Mouse (Mus musculus): ENCODE data around the gene Bmpr1b. TPM values are rescaled to one million over a fixed set of nuclear protein-coding genes. Genes with fewer than 3 reads are reported as not detected.

Gene Bmpr1b
- polyA plus RNA-seq, 1 experiment from 2014 or later, result 5.5 TPM

DNA sequence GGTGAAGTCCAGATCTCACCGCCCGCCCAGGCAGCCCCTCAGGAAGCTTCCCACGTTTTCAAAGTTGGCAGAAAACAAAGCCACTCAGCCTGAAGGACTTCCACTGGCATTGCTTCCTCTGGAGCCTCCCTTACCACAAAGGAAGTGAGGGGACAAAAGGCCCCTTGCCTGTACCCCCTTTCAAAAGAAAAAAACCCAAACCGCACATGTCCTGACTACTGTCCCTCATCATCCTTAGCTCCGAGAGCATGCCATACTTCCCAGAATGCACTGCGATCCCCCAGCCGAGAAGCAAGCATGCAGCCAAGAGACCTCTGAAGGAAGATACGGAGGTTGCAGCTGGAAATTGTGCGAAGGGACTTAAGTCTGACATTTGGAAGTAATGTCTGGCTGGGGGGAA lies 4.2 kb downstream of the Bmpr1b start:
- Histone ChIP-seq H3K9me3 (no peaks in the 10 kb centered on the region), H3K4me1 (peaks cover 4% of the 10 kb centered on the region; the same call in 1 of the 2 replicates), H3K9ac (no peak overlapping the region), H3K36me3 (no peaks in the 10 kb centered on the region), H3K27me3 (replicated peaks) (no peaks in the 10 kb centered on the region), H3K4me2 (no peak overlapping the region), H3K4me3 (replicated peaks) (no peak overlapping the region), H3K27ac (peak overlapping the region; percentile 55; the same call in 1 of the 2 replicates)
- no peak for ATAC-seq (ENCODE audit: insufficient read depth, low FRiP score, low read depth)
- WGBS, result 42% methylated on average over 9 of the region's 9 CpGs

- ATAC-seq (ENCODE audit: insufficient read depth, low FRiP score, low read depth), result no peak
- H3K36me3 ChIP-seq, result no peaks in the 10 kb centered on the region
- 59% methylated on average over 2 of the region's 2 CpGs for WGBS
- no peak overlapping the region for H3K4me2 ChIP-seq
- H3K4me1 ChIP-seq, result peaks cover 4% of the 10 kb centered on the region; the same call in 1 of the 2 replicates
- no peaks in the 10 kb centered on the region for H3K27me3 ChIP-seq (replicated peaks)
- H3K4me3 ChIP-seq (replicated peaks), result no peak overlapping the region
- 0 out of 2 replicates have a peak overlapping the region, but pooled peaks have one; percentile 35 for H3K27ac ChIP-seq
- no peak overlapping the region for H3K9ac ChIP-seq
- H3K9me3 ChIP-seq, result no peaks in the 10 kb centered on the region
These were observed 5.3 kb downstream of the Bmpr1b start for GRCm38 (mm10) chr3:142163896-142164295.

GRCm38 (mm10) chr3:142161405-142161804 lies 7.8 kb downstream of the Bmpr1b start:
- 74% methylated on average over 3 of the region's 3 CpGs for WGBS
- no peaks in the 10 kb centered on the region for H3K36me3 ChIP-seq
- H3K9me3 ChIP-seq, result no peaks in the 10 kb centered on the region
- H3K9ac ChIP-seq, result no peak overlapping the region
- no peak overlapping the region for H3K27ac ChIP-seq
- H3K27me3 ChIP-seq (replicated peaks), result no peaks in the 10 kb centered on the region
- no peaks in the 10 kb centered on the region for H3K4me1 ChIP-seq
- no peak overlapping the region for H3K4me2 ChIP-seq
- no peak overlapping the region for H3K4me3 ChIP-seq (replicated peaks)
- no peak for ATAC-seq (ENCODE audit: insufficient read depth, low FRiP score, low read depth)

DNA sequence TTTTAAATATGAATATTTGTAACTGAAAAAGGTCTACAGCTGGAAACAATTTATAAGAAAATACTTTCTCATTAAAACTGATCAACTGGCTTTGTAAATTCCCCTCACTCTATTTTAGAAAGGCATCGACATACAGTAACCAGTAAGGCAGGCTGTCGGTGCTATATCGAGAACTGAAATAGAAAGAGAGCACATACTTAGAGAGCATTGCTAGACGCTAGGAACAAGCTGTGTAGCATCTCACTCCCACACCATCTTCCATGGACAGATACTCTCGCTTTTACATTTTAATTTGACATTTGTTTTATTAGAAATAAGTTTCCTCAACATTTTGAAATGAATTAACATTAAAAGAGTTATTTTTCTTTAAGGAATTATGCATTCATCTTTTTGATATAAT lies 17.2 kb downstream of the Bmpr1b start:
- Histone ChIP-seq H3K4me1 (no peaks in the 10 kb centered on the region), H3K9ac (no peak overlapping the region), H3K27ac (no peak overlapping the region), H3K4me2 (no peak overlapping the region), H3K36me3 (no peaks in the 10 kb centered on the region), H3K27me3 (replicated peaks) (no peaks in the 10 kb centered on the region), H3K9me3 (no peaks in the 10 kb centered on the region), H3K4me3 (replicated peaks) (no peak overlapping the region)
- ATAC-seq (ENCODE audit: insufficient read depth, low FRiP score, low read depth), result no peak
- 67% methylated on average over 5 of the region's 5 CpGs for WGBS

DNA sequence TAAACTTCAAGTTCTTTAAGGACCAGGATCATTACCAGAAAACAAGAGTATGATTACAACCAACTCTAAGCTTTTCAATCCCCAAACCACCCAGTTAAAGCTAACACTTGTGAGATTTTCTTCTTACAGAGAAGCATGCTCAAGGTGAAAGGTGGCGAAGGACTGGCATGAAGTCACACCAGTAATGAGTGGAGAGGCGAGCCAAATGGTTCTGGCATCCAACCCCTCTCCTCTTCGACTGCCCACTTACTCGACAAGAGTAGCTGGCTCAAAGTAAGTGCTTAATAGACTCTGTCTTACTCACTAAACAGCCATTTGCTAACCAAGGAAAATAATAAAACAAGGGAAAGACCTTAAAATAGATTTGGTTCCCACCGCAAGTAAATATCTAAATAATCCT lies 30.4 kb downstream of the Bmpr1b start:
- Histone ChIP-seq H3K9me3 (no peaks in the 10 kb centered on the region), H3K9ac (no peak overlapping the region), H3K27me3 (replicated peaks) (no peaks in the 10 kb centered on the region), H3K4me1 (no peaks in the 10 kb centered on the region), H3K36me3 (no peaks in the 10 kb centered on the region), H3K4me2 (no peak overlapping the region), H3K27ac (no peak overlapping the region), H3K4me3 (replicated peaks) (no peak overlapping the region)
- ATAC-seq (ENCODE audit: insufficient read depth, low FRiP score, low read depth), result no peak
- 71% methylated on average over 5 of the region's 5 CpGs for WGBS

DNA sequence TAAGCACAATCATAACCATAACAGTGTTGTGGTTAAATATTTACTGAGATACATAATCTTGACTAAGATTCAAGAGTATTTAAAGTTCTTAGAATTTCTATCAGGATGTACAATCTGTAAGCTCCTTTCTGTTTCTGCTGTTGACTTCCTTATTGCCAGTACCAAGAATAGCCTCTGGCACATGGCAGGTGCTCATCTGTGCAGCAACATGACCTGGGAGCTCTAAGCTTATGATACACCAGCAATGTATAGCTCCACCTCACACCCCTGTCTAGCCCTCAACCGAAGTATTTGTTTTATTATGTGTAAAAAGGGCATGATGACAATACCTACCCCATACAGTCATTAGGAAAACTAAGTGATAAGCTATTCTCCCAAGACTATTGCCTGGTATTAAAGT lies 42.8 kb downstream of the Bmpr1b start:
- Histone ChIP-seq H3K36me3 (no peaks in the 10 kb centered on the region), H3K4me2 (no peak overlapping the region), H3K9ac (no peak overlapping the region), H3K4me1 (peaks cover 7% of the 10 kb centered on the region), H3K9me3 (no peaks in the 10 kb centered on the region), H3K4me3 (replicated peaks) (no peak overlapping the region), H3K27ac (no peak overlapping the region), H3K27me3 (replicated peaks) (no peaks in the 10 kb centered on the region)
- WGBS, result 67% methylated on average over 1 of the region's 1 CpGs
- ATAC-seq (ENCODE audit: insufficient read depth, low FRiP score, low read depth), result no peak

DNA sequence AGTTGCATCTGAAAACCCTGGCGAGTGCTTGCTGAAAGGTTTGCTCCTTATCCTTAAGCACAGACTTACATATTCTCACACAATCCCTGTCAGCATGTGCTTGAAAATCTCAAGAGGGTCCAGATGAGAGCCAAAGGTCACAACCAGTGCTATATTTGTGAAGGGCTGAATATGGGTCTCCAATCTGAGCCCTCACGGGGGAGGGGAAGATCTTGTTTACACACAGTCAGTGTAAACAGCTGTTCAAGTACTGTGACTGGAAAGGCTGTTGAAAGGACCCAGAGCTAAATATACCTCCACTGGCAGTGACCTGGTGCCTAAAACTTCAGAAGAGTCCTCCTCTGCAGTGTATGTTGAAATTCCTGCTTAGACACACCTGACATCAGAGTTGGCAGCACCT lies 43.7 kb downstream of the Bmpr1b start:
- Histone ChIP-seq H3K27me3 (replicated peaks) (no peaks in the 10 kb centered on the region), H3K4me1 (peaks cover 7% of the 10 kb centered on the region), H3K4me2 (no peak overlapping the region), H3K36me3 (no peaks in the 10 kb centered on the region), H3K4me3 (replicated peaks) (no peak overlapping the region), H3K9ac (no peak overlapping the region), H3K9me3 (no peaks in the 10 kb centered on the region), H3K27ac (no peak overlapping the region)
- whole genome bisulfite sequencing, result 35% methylated on average over 2 of the region's 2 CpGs
- ATAC-seq (ENCODE audit: insufficient read depth, low FRiP score, low read depth), result no peak

- H3K4me1 ChIP-seq, result peaks cover 7% of the 10 kb centered on the region
- H3K9ac ChIP-seq, result no peak overlapping the region
- no peaks in the 10 kb centered on the region for H3K9me3 ChIP-seq
- 61% methylated on average over 6 of the region's 6 CpGs for WGBS
- ATAC-seq (ENCODE audit: insufficient read depth, low FRiP score, low read depth), result no peak
- H3K36me3 ChIP-seq, result no peaks in the 10 kb centered on the region
- H3K27ac ChIP-seq, result no peak overlapping the region
- H3K4me2 ChIP-seq, result no peak overlapping the region
- no peaks in the 10 kb centered on the region for H3K27me3 ChIP-seq (replicated peaks)
- no peak overlapping the region for H3K4me3 ChIP-seq (replicated peaks)
These were observed 45.0 kb downstream of the Bmpr1b start for GRCm38 (mm10) chr3:142124255-142124654.

GRCm38 (mm10) chr3:142122376-142122775 lies 46.8 kb downstream of the Bmpr1b start:
- H3K9me3 ChIP-seq, result no peaks in the 10 kb centered on the region
- H3K27me3 ChIP-seq (replicated peaks), result no peaks in the 10 kb centered on the region
- no peak overlapping the region for H3K4me2 ChIP-seq
- WGBS, result 83% methylated on average over 5 of the region's 5 CpGs
- ATAC-seq (ENCODE audit: insufficient read depth, low FRiP score, low read depth), result no peak
- no peak overlapping the region for H3K27ac ChIP-seq
- no peak overlapping the region for H3K9ac ChIP-seq
- peaks cover 7% of the 10 kb centered on the region for H3K4me1 ChIP-seq
- H3K36me3 ChIP-seq, result no peaks in the 10 kb centered on the region
- H3K4me3 ChIP-seq (replicated peaks), result no peak overlapping the region

- Histone ChIP-seq H3K4me3 (replicated peaks) (no peak overlapping the region), H3K27me3 (replicated peaks) (no peaks in the 10 kb centered on the region), H3K36me3 (no peaks in the 10 kb centered on the region), H3K4me2 (no peak overlapping the region), H3K4me1 (peaks cover 7% of the 10 kb centered on the region), H3K9ac (no peak overlapping the region), H3K9me3 (no peaks in the 10 kb centered on the region), H3K27ac (no peak overlapping the region)
- ATAC-seq (ENCODE audit: insufficient read depth, low FRiP score, low read depth), result no peak
- WGBS, result 73% methylated on average over 3 of the region's 3 CpGs
These were observed 48.4 kb downstream of the Bmpr1b start for GRCm38 (mm10) chr3:142120795-142121194.

DNA sequence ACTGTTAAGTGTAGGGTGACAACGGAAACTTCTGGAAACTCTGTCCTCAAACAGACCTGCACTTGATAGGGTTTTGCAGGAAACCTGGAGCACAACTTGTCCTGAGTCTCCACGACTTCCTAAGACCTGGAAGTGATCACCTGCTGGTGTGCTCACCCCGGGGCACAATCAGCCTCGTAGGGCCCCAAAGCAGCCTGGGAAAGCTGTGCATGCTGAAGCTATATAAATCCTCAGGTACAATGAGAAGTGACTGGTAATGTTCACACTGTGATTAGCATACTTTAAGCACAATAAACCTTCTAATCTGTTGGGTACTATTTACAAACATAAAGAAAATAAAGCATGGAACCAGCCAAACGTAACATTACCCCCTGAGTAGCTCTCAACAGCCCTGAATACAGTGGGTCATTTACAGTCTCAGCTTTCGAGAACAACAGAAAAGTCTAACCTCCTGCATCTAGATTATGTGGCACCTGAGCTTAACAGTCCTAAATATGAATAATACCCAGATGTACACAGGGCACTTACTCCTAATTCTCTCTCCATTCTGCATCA lies 54.4 kb downstream of the Bmpr1b start:
- Histone ChIP-seq H3K27me3 (replicated peaks) (no peaks in the 10 kb centered on the region), H3K4me3 (replicated peaks) (no peak overlapping the region), H3K9me3 (no peaks in the 10 kb centered on the region), H3K36me3 (no peaks in the 10 kb centered on the region), H3K9ac (no peak overlapping the region), H3K27ac (no peak overlapping the region), H3K4me2 (no peak overlapping the region), H3K4me1 (no peaks in the 10 kb centered on the region)
- 73% methylated on average over 6 of the region's 6 CpGs for WGBS
- no peak for ATAC-seq (ENCODE audit: insufficient read depth, low FRiP score, low read depth)

GRCm38 (mm10) chr3:142114190-142114589 lies 55.0 kb downstream of the Bmpr1b start:
- no peak overlapping the region for H3K4me2 ChIP-seq
- no peaks in the 10 kb centered on the region for H3K9me3 ChIP-seq
- no peaks in the 10 kb centered on the region for H3K27me3 ChIP-seq (replicated peaks)
- H3K4me1 ChIP-seq, result no peaks in the 10 kb centered on the region
- no peak overlapping the region for H3K27ac ChIP-seq
- ATAC-seq (ENCODE audit: insufficient read depth, low FRiP score, low read depth), result no peak
- H3K4me3 ChIP-seq (replicated peaks), result no peak overlapping the region
- H3K9ac ChIP-seq, result no peak overlapping the region
- no peaks in the 10 kb centered on the region for H3K36me3 ChIP-seq
- WGBS, result 73% methylated on average over 3 of the region's 3 CpGs

- no peaks in the 10 kb centered on the region for H3K27me3 ChIP-seq (replicated peaks)
- WGBS, result 88% methylated on average over 4 of the region's 4 CpGs
- H3K4me3 ChIP-seq (replicated peaks), result no peak overlapping the region
- no peak overlapping the region for H3K9ac ChIP-seq
- H3K4me1 ChIP-seq, result no peaks in the 10 kb centered on the region
- no peak overlapping the region for H3K27ac ChIP-seq
- H3K36me3 ChIP-seq, result no peaks in the 10 kb centered on the region
- no peak for ATAC-seq (ENCODE audit: insufficient read depth, low FRiP score, low read depth)
- H3K4me2 ChIP-seq, result no peak overlapping the region
- H3K9me3 ChIP-seq, result no peaks in the 10 kb centered on the region
These were observed 56.0 kb downstream of the Bmpr1b start for GRCm38 (mm10) chr3:142113208-142113607.

Data from stomach, embryonic 15.5 days (tissue).